Mouse (Mus musculus) E14TG2a.4 (cell line): ENCODE results near the gene Zfp646.

ENCODE experiments used
- CTCF ChIP-seq: conservative IDR thresholded peaks from 2 replicates; pipeline ENCODE4 v1.5.1; 2014; ENCODE audit warnings: low read length
- NANOG ChIP-seq: IDR thresholded peaks from 2 replicates; pipeline ENCODE4 v1.6.1; 2014; ENCODE audit warnings: borderline replicate concordance, low read length, mixed read lengths

- TF ChIP-seq CTCF (no peak), NANOG (no peak)
Measured at GRCm38 (mm10) chr7:127908656-127909055, 32.6 kb downstream of the Zfp646 start.
